Mouse (Mus musculus) embryonic facial prominence, embryonic 11.5 days (tissue): Measurements from ENCODE around the gene Galnt2. TPM values are rescaled to one million over a fixed set of nuclear protein-coding genes. Genes with fewer than 3 reads are reported as not detected.
A peak's percentile ranks its signal among the peaks of the same experiment; 100 is the strongest.

Experiments used
- ATAC-seq: fragments of 200-750 bp; cut with Nextera tagmentation; replicated peaks from 2 replicates; pipeline ENCODE4 v1.8.0; 2017; ENCODE audit warnings: low read depth; ENCODE audit not compliant: insufficient number of reproducible peaks, low FRiP score, low TSS enrichment
- DNase-seq: peaks from one replicate; pipeline ENCODE4 v3.0.0-alpha.2; 2015; ENCODE audit warnings: low spot score
- H3K27ac ChIP-seq: fragments of 300-500 bp; sonication (generic); replicated peaks from 2 replicates; pipeline ENCODE4 v1.5.1; 2014; ENCODE audit warnings: mild to moderate bottlenecking, low read depth, low read length, control low read depth
- H3K27me3 ChIP-seq: fragments of 300-500 bp; sonication (generic); 2 replicates; pipeline ENCODE4 v1.6.1; 2014; ENCODE audit warnings: mild to moderate bottlenecking, low read length, moderate library complexity, mixed read lengths; ENCODE audit not compliant: control insufficient read depth, insufficient read depth
- H3K36me3 ChIP-seq: fragments of 300-500 bp; sonication (generic); replicated peaks from 2 replicates; pipeline ENCODE4 v1.6.1; 2014; ENCODE audit warnings: low read depth, mild to moderate bottlenecking, low read length, moderate library complexity, mixed read lengths; ENCODE audit not compliant: control insufficient read depth, insufficient read depth
- H3K4me1 ChIP-seq: fragments of 300-500 bp; sonication (generic); 2 replicates; pipeline ENCODE4 v1.6.1; 2014; ENCODE audit warnings: low read length, mixed read lengths; ENCODE audit not compliant: control insufficient read depth, insufficient read depth
- H3K4me2 ChIP-seq: fragments of 300-500 bp; sonication (generic); 2 replicates; pipeline ENCODE4 v1.6.1; 2014; ENCODE audit warnings: low read depth, mild to moderate bottlenecking, control low read depth, low read length, moderate library complexity
- H3K4me3 ChIP-seq: fragments of 300-500 bp; sonication (generic); 2 replicates; pipeline ENCODE4 v1.5.1; 2014; ENCODE audit warnings: low read depth, low read length, control low read depth
- H3K9ac ChIP-seq: fragments of 300-500 bp; sonication (generic); replicated peaks from 2 replicates; pipeline ENCODE4 v1.6.1; 2014; ENCODE audit warnings: mild to moderate bottlenecking, control low read depth, low read length
- H3K9me3 ChIP-seq: fragments of 300-500 bp; sonication (generic); replicated peaks from 2 replicates; pipeline ENCODE4 v1.6.1; 2016; ENCODE audit warnings: mild to moderate bottlenecking, low read length, inconsistent platforms, mixed read lengths; ENCODE audit not compliant: control insufficient read depth
- WGBS: fragments of 180-500 bp; shearing (Covaris S2); extraction: QIAGEN DNeasy Blood & Tissue Kit; methylation state at CpG from one replicate; pipeline ENCODE4 v1.1.7; 2014; 5-methylcytosine and 5-hydroxymethylcytosine counted together
- polyA plus RNA-seq: library from polyadenylated mRNA; unstranded; fragments of >200 nt; fragmentation: Nextera tagmentation; extraction: Ambion mirVana; gene quantifications from 2 replicates; pipeline ENCODE4 v1.2.1, GENCODE M21; 2014

The Galnt2 gene
- polyA plus RNA-seq, 1 experiment from 2014 or later, result 54.7 TPM

DNA sequence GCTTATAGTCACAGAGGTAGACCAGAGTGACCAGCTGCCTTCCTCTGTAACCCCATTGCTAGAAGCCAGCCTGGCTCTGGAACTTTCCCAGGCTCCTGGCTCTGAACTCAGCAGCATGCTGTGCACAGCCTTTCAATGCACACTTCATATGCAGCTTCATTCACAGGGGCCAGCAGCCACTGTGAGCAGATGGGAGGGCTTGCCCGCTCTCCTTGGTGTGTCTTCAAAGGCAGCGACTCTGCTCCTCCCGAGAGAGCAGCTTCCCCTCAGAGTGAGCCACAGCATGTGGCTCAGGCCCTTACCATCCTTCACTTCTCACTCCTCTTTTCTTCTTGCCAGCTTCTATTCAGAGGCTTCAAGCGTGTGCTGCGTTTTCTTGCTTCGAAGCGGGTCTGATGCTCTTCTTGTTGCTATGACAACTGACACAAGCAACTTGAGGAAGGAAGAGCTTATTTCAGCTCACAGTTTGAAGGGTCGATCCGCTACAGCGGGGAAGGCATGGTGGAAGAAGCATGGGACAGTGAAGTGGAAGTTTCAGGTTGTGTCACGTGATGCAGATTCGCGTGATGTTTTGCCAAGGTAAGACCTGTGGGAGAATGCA is 27.1 kb upstream of the Galnt2 start:
- DNase-seq (no peak), ATAC-seq (no peak)
- no peaks in the 10 kb centered on the region for H3K36me3 ChIP-seq
- H3K4me2 ChIP-seq, result no peak overlapping the region
- H3K4me1 ChIP-seq, result no peaks in the 10 kb centered on the region
- H3K4me3 ChIP-seq, result no peak overlapping the region
- no peak overlapping the region for H3K9ac ChIP-seq
- no peaks in the 10 kb centered on the region for H3K27me3 ChIP-seq
- 84% methylated on average over 13 of the region's 13 CpGs for WGBS
- H3K27ac ChIP-seq, result no peak overlapping the region
- H3K9me3 ChIP-seq, result no peaks in the 10 kb centered on the region

DNA sequence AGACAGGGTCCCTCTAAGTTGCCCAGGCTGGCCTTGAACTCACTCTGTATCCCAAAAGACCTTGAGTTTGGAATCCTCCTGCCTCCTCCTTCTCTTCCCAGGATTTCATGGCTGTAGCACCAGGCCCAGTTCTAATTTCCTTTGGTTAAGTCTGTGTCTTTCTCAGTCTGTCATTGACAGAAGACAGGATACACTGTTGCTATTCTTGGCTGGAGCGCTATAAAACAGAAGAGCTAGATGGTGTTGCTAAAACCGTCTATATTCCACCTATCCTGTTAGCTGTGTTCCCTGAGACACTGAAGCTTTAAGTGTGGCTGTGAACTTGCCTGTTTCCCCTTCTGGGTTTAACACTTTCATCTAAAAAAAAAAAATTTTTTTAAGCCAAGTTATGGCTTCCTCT is 19.0 kb upstream of the Galnt2 start:
- Histone ChIP-seq H3K27me3 (no peaks in the 10 kb centered on the region), H3K4me1 (no peaks in the 10 kb centered on the region), H3K27ac (no peak overlapping the region), H3K36me3 (no peaks in the 10 kb centered on the region), H3K4me3 (no peak overlapping the region), H3K9ac (no peak overlapping the region), H3K9me3 (no peaks in the 10 kb centered on the region), H3K4me2 (no peak overlapping the region)
- DNase-seq, result no peak
- no peak for ATAC-seq
- 81% methylated on average over 2 of the region's 2 CpGs for WGBS

DNA sequence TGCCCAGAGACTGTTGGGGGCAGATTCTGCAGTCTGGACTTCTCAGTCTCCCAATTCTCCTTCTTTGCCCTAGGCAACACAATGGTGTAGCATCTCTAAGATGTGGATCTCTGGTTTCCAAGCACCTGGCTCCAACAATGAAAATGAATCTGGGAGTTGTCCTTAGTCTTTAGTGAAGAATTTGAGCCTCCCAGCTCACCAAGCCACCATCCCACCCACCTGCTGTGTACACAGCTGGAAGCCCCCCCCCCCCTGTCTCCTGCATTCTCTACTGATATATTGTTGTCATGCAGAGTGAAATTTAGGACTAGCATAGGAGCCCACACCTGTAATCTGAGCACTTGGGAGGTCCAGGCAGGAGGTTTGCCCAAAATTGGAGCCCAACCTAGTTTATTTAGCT is 14.2 kb upstream of the Galnt2 start:
- Histone ChIP-seq H3K4me3 (no peak overlapping the region), H3K36me3 (no peaks in the 10 kb centered on the region), H3K27me3 (no peaks in the 10 kb centered on the region), H3K9ac (no peak overlapping the region), H3K27ac (no peak overlapping the region), H3K9me3 (no peaks in the 10 kb centered on the region), H3K4me2 (no peak overlapping the region), H3K4me1 (no peaks in the 10 kb centered on the region)
- ATAC-seq (no peak), DNase-seq (no peak)

DNA sequence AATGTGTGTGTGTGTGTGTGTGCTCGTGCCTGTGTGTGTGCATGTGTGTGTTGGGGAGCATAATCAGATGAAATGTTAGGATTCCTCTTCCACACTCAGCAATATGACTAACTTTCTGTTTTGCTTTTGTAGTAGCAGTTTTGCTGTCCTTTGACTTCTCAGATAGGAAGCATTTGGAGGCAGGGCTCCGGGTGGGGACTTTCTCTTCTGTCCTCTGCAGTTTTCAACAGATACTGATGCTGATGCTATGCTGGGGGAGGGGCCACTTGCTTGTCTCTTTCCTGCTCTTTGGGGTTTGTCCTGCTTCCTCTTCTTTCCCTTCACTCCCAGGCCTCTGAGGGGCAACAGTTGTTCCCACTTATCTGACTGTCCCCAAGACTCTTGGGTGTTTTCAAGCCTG is 1.3 kb upstream of the Galnt2 start:
- no peak for ATAC-seq
- WGBS, result 70% methylated on average over 2 of the region's 2 CpGs

DNA sequence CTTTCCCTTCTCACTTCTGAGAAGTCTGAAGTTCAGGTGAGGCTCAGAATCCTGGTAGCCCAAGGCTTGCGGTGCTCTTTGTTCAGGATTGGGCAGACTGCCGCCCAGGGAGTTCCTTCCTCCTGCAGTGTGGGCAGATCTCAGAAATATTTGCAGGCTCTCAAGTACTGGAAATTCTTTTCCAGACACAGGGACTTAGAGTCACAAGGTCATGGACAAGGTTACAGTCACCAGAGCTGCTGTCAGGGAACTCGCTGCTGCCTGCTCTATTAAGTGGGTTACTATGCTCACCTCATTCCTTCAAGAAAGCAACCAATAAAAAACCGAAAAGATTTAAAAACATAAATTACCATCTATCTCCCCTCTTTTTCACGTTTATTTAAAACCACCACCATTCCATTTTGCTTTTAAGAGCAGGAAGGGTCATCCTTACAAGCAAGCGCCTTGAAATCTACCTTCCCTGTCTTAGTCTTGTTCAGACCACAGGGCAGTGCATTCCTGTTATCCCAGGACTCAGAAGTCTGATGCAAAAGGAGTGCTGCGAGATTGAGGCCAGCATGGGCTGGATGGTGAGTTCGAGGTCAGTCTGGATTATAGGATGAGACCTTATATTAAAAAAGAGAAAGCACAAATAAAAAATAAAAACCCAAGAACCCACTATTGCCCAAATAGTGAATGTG is 555 bp upstream of the Galnt2 start:
- no peak overlapping the region for H3K27ac ChIP-seq
- 49% methylated on average over 8 of the region's 8 CpGs for WGBS
- H3K27me3 ChIP-seq, result no peaks in the 10 kb centered on the region
- H3K4me1 ChIP-seq, result peaks cover 2% of the 10 kb centered on the region; the same call in 1 of the 2 replicates
- H3K9me3 ChIP-seq, result no peaks in the 10 kb centered on the region
- peak; percentile 51 for ATAC-seq
- peak overlapping the region; percentile 27; the same call in 1 of the 2 replicates for H3K4me2 ChIP-seq
- H3K9ac ChIP-seq, result no peak overlapping the region
- H3K36me3 ChIP-seq, result no peaks in the 10 kb centered on the region
- H3K4me3 ChIP-seq, result peak overlapping the region; percentile 91
- no peak for DNase-seq

More for the DNA sequence above, 1.3 kb upstream of the Galnt2 start:
- no peak overlapping the region for H3K4me2 ChIP-seq
- no peak overlapping the region for H3K27ac ChIP-seq
- no peaks in the 10 kb centered on the region for H3K9me3 ChIP-seq
- no peaks in the 10 kb centered on the region for H3K36me3 ChIP-seq
- no peak overlapping the region for H3K4me3 ChIP-seq
- no peak overlapping the region for H3K9ac ChIP-seq
- H3K27me3 ChIP-seq, result no peaks in the 10 kb centered on the region
- peaks cover 2% of the 10 kb centered on the region; the same call in 1 of the 2 replicates for H3K4me1 ChIP-seq
- no peak for DNase-seq

DNA sequence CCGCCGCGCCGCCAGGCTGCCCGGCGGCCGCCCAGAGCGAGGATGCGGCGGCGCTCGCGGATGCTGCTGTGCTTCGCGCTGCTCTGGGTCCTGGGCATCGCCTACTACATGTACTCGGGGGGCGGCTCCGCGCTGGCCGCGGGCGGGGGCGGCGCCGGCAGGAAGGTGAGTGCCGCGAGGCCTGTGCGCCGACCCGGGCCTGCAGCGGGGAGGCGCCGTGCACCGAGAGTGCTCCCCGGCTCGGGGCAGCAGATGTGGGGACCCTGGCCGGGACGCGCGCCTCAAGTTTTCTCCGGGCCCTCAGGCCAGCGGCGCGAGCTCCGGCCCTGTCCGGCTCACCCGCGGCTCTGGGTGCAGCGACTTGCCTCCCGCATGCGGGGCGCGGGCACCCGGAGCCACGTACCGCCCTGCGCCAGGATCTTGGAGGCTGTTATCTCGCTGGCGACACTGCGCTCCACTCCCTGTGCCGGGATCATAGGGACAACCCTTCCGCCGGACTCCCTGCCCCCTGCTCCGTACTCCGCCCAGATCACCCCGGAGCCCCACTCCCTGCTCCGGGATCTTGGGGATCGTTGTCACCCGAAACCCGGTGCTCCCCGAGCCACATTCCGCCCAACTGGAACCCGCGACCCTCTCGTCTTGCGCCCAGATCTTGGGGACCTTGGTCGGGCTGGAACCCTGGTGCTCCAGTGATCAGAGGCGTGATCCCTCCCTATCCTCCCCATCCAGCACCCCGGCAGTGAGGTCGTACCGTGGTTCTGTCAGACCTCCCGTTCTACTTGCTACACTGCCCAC is 491 bp downstream of the Galnt2 start:
- Histone ChIP-seq H3K4me2 (peak overlapping the region; percentile 96), H3K4me1 (peaks cover 2% of the 10 kb centered on the region; the same call in 1 of the 2 replicates), H3K27me3 (no peaks in the 10 kb centered on the region), H3K27ac (peak overlapping the region; percentile 49), H3K36me3 (no peaks in the 10 kb centered on the region), H3K9ac (peak overlapping the region; percentile 90), H3K4me3 (peak overlapping the region; percentile 91), H3K9me3 (no peaks in the 10 kb centered on the region)
- DNase-seq (no peak), ATAC-seq (peak; percentile 61)
- WGBS, result under 1% methylated on average over 67 of the region's 83 CpGs

DNA sequence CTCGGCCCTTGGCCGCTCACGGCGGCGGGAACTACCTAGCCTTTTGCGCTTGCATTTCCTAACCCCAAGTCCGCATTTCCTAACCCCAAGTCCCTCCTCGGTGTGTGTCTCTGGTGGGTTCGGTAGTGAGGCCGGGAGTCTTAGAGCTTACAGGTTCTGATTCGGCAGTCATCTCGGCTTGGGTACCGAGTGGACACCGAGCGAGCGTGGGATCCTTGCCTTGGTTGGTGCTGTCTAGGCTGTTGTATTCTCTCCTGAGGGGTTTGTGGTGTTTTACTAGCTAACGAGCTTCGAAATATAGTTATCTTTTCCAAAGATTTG is 1.0 kb downstream of the Galnt2 start:
- 0 out of 2 replicates have a peak, but pooled peaks have one; percentile 8 for ATAC-seq
- WGBS, result 4% methylated on average over 18 of the region's 18 CpGs
- Histone ChIP-seq H3K27me3 (no peaks in the 10 kb centered on the region), H3K27ac (no peak overlapping the region), H3K4me1 (peaks cover 2% of the 10 kb centered on the region; the same call in 1 of the 2 replicates), H3K9ac (peak overlapping the region; percentile 90), H3K36me3 (no peaks in the 10 kb centered on the region), H3K4me2 (peak overlapping the region; percentile 96), H3K9me3 (no peaks in the 10 kb centered on the region), H3K4me3 (peak overlapping the region; percentile 91)
- no peak for DNase-seq

DNA sequence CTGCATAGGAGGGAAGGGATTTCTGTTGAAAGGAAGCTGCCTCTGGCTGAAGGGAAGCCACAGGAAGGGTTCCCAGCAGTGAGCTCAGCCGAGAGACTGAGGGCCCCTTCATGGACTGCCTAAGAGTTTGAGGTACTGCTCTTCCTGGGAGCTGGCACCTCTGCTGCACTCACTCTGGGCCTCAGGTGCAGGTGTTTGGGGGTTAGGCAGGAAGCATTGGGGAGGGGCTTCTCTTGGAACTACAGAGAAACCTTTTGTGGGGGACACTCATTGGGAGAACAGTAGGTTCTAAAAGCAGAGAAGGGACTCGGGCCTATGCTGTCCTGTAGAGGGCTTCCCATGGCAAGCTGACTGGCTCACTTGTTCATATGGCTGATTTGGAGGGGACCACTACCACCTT is 3.3 kb downstream of the Galnt2 start:
- DNase-seq (no peak), ATAC-seq (no peak)
- H3K4me1 ChIP-seq, result peaks cover 2% of the 10 kb centered on the region; the same call in 1 of the 2 replicates
- no peaks in the 10 kb centered on the region for H3K9me3 ChIP-seq
- H3K27ac ChIP-seq, result no peak overlapping the region
- no peaks in the 10 kb centered on the region for H3K36me3 ChIP-seq
- H3K4me2 ChIP-seq, result no peak overlapping the region
- H3K9ac ChIP-seq, result no peak overlapping the region; the same call in 1 of the 2 replicates
- H3K27me3 ChIP-seq, result no peaks in the 10 kb centered on the region
- 51% methylated on average over 2 of the region's 2 CpGs for WGBS
- H3K4me3 ChIP-seq, result no peak overlapping the region
